Mouse (Mus musculus) lung, adult 18-20 months (tissue): Measurements from ENCODE around the gene 6430531B16Rik.
A peak's percentile ranks its signal among the peaks of the same experiment; 100 is the strongest.

Experiments used
- DNase-seq, 2 experiments: peaks; one replicate each; pipeline ENCODE4 v3.0.0; 2022; ENCODE audit warnings: mixed read lengths in 2 of 2

6430531B16Rik gene

GRCm38 (mm10) chr7:139978278-139978892 is at the start of gene 6430531B16Rik:
Gene 6430531B16Rik (minus strand): TSS chr7:139978755.
- peak; percentile 84 for DNase-seq

- no peak for DNase-seq
These were observed 32.8 kb upstream of the 6430531B16Rik start for GRCm38 (mm10) chr7:140011336-140011735.

- no peak for DNase-seq
These were observed 29.2 kb upstream of the 6430531B16Rik start for GRCm38 (mm10) chr7:140007781-140008180.

- no peak for DNase-seq
These were observed 28.5 kb upstream of the 6430531B16Rik start for GRCm38 (mm10) chr7:140006861-140007611.

- no peak for DNase-seq
These were observed 26.1 kb upstream of the 6430531B16Rik start for GRCm38 (mm10) chr7:140004666-140005065.

GRCm38 (mm10) chr7:140001086-140001740 is 22.7 kb upstream of the 6430531B16Rik start:
- DNase-seq: peak in 1 of 2 experiments; percentile 29

GRCm38 (mm10) chr7:139998691-139999350 is 20.3 kb upstream of the 6430531B16Rik start:
- no peak for DNase-seq

- DNase-seq: peak in 1 of 2 experiments; percentile 60
These were observed 16.1 kb upstream of the 6430531B16Rik start for GRCm38 (mm10) chr7:139994676-139995075.

GRCm38 (mm10) chr7:139994202-139994601 is 15.6 kb upstream of the 6430531B16Rik start:
- DNase-seq: no peak

GRCm38 (mm10) chr7:139993532-139993931 is 15.0 kb upstream of the 6430531B16Rik start:
- DNase-seq: no peak

GRCm38 (mm10) chr7:139992406-139992805 is 13.9 kb upstream of the 6430531B16Rik start, which contains the start of gene Adam8:
Gene Adam8 (minus strand): TSS chr7:139992562.
- peak; percentile 64 to 66 for DNase-seq

- no peak for DNase-seq
These were observed 12.4 kb upstream of the 6430531B16Rik start for GRCm38 (mm10) chr7:139990864-139991394.

GRCm38 (mm10) chr7:139988272-139988671 is 9.7 kb upstream of the 6430531B16Rik start:
- DNase-seq: no peak

- DNase-seq: no peak
These were observed 6.0 kb upstream of the 6430531B16Rik start for GRCm38 (mm10) chr7:139984505-139984904.

- no peak for DNase-seq
These were observed 3.5 kb upstream of the 6430531B16Rik start for GRCm38 (mm10) chr7:139982058-139982457.

GRCm38 (mm10) chr7:139980778-139981177 is 2.2 kb upstream of the 6430531B16Rik start:
- no peak for DNase-seq

- peak in 1 of 2 experiments; percentile 34 for DNase-seq
These were observed 610 bp upstream of the 6430531B16Rik start for GRCm38 (mm10) chr7:139979011-139979719.

GRCm38 (mm10) chr7:139975471-139975870 is 3.1 kb downstream of the 6430531B16Rik start:
- DNase-seq: no peak

GRCm38 (mm10) chr7:139974307-139974706 is 4.2 kb downstream of the 6430531B16Rik start:
- DNase-seq: peak in 1 of 2 experiments; percentile 24

GRCm38 (mm10) chr7:139972923-139973331 is 5.6 kb downstream of the 6430531B16Rik start:
- no peak for DNase-seq

- no peak for DNase-seq
These were observed 7.1 kb downstream of the 6430531B16Rik start for GRCm38 (mm10) chr7:139971436-139971835.

- no peak for DNase-seq
These were observed 7.6 kb downstream of the 6430531B16Rik start for GRCm38 (mm10) chr7:139970979-139971378.
